Mouse (Mus musculus) adrenal gland, postnatal 14 days (tissue): ENCODE data around the gene Fbxw11. TPM values are rescaled to one million over a fixed set of nuclear protein-coding genes. Genes with fewer than 3 reads are reported as not detected.
A peak's percentile ranks its signal among the peaks of the same experiment; 100 is the strongest.

ENCODE experiments used
- DNase-seq: peaks from one replicate; pipeline ENCODE4 v3.0.0; 2021; ENCODE audit warnings: mixed read lengths
- total RNA-seq: library from RNA; stranded (reverse); gene quantifications from 2 replicates; pipeline ENCODE4 v1.2.3, GENCODE M21; 2021

The Fbxw11 gene
- total RNA-seq, 1 experiment from 2014 or later: 86.2 TPM

DNA sequence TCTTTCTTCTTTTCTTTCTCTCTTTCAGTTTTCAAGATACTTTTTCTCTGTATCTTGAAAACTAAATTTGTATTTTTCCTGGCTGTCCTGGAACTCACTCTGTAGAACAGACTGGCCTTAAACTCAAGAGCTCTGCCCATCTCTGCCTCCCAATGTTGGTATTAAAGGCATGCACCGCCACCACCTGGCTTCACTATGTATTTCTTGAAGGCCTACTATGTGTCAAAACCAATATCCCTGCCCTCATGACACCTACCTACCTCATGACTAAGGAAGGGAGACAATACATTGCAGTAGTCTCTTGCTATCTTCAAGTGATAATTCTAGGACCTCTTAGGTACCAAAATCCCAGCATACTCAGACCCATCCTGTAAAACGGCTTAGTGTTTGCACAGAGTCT is 110.8 kb downstream of the Fbxw11 start:
- no peak for DNase-seq

DNA sequence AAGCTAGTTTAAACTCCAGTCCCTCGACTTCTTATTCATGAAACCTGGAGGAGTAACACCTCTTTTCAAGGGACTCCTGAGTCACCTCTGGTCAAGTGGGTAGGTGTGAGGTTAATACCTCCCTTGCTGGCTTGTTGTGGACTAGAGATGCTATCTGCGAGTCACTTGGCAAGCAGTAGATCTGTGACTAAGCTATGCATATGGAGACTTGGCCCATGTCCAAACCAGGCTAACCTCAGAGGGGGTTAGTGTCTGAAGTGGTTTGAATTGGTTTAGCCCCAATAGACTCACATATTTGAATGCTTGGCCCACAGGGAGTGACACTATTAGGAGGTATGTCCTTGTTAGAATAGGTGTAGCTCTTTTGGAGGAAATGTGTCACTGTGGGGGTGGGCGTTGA is 120.2 kb downstream of the Fbxw11 start:
- no peak for DNase-seq

DNA sequence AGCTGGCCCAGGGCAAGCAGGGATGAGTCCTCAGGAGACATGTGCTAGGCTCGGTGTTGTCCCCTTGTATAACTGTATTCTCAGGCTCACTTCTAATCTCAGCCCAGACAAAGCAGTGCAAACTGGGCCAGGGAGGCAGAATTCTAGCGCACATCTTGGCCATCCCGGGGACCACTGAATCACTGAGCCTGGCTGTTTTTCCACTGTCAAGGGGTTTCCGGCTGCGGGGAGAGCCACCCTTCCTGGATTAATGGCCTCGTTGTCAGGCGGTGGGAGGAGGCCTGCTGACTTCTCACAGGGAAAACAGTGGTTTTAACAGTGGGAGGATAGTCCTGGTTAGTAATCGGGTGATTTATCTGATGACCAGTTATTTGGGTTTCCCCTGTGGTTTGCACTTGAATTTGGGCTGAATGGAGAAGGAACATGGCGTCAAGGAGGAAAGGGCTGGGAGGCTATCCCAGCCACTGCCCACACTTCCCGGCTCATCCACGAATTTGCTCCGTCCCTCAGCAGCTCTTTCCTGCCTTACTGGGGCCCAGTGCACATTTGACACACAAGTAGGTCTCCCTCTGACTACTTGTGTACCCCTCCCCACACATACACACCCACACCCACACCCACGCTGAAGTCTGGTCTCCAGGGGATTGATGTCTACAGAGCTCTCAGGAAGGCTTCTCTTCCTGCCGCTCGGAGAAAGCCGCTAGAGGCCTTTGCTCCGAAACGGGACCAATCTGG is 125.1 kb downstream of the Fbxw11 start:
- peak; percentile 31 for DNase-seq

DNA sequence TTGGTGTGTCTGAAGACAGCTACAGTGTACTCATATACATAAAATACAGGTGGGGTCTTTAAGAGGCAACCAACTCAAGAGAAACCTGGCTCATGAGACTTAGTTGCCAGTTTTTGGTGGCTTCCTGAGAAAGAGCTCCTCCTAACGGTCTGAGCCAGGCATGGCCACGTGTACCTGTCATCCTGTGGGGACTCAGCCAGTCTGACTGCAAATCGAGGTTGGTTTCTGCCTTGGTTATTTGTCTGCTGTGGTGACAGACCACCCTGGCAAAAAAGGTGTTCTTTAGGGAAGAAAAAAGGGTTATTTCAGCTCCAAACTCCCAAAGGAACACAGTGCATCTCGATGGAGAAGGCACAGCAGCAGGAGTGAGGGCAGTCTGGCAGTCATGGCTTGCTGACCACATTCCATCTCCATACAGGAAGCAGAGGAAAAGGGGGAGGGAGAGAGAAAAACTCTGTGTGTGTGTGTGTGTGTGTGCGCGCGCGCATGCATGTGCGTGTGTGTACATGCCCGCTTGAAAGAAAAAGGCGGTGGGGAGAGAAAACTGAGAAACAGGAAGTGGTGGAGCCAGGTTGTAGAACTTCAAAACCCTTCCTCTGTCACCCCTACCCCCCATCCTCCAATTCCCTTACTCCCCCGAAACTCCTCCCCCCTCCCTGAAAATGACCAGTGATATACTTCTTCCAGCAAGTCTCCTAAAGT is 126.3 kb downstream of the Fbxw11 start:
- DNase-seq: no peak

DNA sequence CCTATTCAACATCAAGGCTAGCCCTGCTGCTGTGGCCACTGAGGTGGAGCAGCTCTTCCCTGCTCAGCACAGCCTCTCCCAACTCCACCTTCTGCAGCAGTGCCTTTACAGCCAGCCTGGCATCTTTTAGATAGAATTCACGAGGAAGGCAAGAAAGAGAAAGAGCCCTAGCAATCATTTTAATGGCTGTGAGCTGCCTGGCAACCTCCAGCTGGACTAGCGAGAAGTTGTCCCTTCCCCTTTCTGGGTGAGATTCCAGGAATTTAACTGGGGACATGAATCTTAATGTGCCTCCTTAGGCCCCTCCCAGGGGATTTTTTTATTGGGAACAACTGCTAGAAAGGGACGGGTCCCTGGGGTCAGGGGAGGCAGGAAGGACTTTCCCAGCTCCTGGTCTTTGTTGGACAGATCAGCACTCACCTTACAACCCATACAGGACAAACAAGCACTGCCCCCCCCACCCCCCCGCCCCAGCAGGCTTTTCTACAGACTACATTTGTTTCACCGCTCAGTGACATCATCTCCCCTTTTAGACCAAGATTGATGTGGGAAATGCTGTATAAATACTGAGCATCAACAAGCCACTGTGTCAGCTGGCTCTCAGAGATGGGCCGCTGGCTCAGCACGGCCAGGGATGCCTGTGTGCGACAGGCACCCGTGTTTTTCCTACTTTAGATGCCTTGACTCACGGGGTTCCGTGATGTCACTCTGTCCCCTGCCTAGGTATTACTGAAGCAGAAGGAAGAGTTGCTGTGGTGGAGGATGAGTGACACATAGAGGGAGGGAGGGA is 138.4 kb downstream of the Fbxw11 start:
- DNase-seq: no peak

DNA sequence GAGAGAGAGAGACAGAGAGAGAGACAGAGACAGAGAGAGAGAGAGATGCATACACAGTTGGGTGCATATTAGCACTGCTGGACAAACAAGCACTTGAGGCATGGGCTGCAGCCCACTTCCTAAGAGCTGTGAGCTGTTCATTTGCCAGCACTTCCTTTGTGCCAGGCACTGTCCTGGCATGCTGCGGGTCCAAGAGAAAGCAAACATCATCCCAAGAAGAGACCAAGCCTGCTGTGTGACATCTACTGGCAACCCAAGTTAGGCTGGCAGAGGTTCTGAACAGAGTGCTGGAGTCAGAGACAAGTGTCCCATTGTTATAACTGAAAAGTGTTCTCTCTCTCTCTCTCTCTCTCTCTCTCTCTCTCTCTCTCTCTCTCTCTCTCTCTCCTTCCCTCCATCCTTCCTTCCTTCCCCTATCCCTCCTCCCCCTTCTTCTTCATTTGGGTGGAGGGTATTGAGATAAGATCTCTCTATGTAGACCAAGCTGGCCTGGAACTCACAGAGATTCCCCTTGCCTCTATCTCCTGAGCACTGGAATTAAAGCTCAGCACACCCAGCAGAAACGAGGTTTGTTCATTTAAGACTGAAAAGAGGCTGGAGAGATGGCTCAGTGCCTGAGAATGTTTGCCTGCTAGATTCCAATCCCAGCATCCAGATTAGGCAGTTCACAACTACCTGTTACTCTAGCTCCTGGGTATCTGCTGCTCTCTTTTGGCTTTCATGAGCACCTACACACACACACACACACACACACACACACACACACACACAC is 139.3 kb downstream of the Fbxw11 start:
- DNase-seq: no peak

DNA sequence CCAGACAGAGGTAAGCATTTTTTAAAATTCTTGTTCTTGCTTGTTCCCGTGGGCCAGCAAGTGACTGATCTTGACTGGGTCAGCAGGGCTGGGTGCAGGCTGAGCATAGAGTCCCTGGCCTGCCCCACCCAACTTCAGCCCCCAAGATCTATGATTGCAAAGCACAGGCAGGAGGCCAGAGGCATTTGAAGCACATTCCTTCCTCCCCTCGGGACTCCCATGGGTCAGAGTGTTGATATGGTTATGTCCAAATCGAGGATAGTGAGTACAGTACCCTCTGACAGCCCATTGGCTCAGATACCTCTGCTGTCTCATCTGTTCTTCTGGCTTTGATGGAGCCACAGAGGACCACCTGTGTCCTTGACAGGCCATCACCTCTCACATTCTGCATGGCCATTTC is 140.2 kb downstream of the Fbxw11 start:
- peak; percentile 27 for DNase-seq

DNA sequence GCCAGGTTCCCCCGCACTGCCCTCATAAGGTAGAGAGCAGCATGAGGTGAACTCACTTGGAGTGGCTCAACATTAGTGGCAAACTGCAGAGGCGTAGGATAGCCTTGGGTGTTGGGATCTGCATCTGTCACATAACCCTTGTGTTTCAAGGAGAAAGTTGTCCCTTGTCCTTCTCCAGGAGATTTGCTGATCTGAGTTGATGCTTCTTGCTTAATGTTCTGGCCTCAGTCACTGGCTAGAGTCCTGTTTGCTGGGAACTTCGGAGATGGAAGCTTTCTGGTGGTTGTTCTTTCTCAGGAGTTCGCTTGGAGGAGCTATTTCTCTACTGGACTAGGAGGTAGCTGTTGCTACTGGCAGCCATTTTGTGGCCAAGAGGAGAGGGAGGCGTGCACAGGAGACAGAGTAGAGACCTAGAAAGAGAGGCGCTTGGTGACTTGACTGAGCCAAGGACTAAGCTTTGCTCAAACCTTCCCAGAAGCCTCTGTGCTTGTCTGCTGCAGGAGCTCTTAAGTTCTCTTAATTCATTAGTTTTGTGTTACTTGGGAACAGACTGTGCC is 143.1 kb downstream of the Fbxw11 start:
- DNase-seq: no peak

DNA sequence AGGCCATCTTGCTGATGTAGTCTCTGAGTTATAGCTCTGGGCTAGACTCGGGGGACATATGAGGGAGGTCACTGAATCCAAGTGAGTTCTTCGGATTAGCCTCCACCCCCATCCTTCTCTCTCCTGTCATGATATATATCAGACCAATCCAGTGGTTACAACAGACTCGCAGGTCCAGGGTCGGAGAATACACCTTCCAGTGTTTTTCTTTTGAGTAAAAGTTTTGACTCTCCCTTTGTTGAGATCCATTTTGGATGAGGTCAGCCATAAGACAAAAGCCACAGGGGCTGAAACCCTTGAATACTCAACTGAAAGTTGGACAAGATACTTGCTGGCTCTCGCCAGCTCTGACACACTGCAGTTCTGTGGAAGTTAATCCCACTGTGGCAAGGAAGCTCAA is 143.7 kb downstream of the Fbxw11 start:
- no peak for DNase-seq

DNA sequence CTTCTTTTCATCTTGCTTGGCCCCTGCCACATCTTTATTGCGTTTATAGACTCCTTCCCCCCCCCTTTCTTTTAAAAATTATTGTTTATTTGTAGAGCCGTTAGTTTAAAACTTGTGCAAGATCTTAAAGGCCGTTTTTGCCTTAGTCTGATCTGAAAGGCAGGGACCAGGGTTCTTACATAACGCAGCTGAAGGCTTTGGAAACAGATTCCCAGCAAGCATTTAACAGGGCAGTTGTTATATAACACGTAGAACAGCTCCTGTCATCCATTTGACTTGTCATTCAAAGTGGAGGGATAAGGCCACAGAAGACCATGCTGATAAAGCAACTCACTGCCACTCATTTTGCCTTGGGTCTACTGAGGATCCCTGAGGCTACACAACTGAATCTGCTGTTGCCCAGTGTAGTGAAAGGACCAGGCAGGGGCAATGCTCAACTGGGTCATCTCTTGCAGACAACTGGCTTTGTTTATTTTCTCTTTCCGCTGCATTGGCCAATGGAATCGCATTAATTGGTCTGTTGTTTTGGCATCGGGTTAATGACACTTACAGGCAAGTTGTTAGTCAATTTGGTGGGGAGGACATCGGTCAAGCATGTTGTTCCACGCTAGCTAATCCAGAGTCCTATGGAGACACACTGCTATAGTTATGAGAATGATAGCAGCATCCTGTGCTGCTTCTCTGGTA is 152.4 kb downstream of the Fbxw11 start:
- DNase-seq: no peak

Other genes starting within 250 kb of the Fbxw11 start
- 17.3 and 17.4 TPM in 2 replicates for gene Ubtd2, start 187.4 kb upstream of the Fbxw11 start, total RNA-seq
- 1.7 TPM in 1 of 2 replicates, not detected in the other for gene Efcab9, start 110.6 kb upstream of the Fbxw11 start, total RNA-seq
- gene Stk10, start 109.4 kb upstream of the Fbxw11 start, total RNA-seq: 14.5 and 23.9 TPM in 2 replicates
- not detected in 2 replicates for gene Smim23, start 181.9 kb downstream of the Fbxw11 start, total RNA-seq